Mouse (Mus musculus) kidney, embryonic 16.5 days (tissue): ENCODE data around the gene Nek8. TPM values are rescaled to one million over a fixed set of nuclear protein-coding genes. Genes with fewer than 3 reads are reported as not detected.

ENCODE experiments used
- ATAC-seq: fragments of 200-750 bp; cut with Nextera tagmentation; 2 replicates; pipeline ENCODE4 v1.8.0; 2017; ENCODE audit warnings: moderate TSS enrichment; ENCODE audit not compliant: low FRiP score, low TSS enrichment
- H3K27ac ChIP-seq: fragments of 300-500 bp; sonication (generic); 2 replicates; pipeline ENCODE4 v1.5.1; 2014; ENCODE audit warnings: low read length
- H3K27me3 ChIP-seq: fragments of 300-500 bp; sonication (generic); 2 replicates; pipeline ENCODE4 v1.6.1; 2014; ENCODE audit warnings: low read length, control low read depth, mixed read lengths; ENCODE audit not compliant: insufficient read depth
- H3K36me3 ChIP-seq: fragments of 300-500 bp; sonication (generic); 2 replicates; pipeline ENCODE4 v1.6.1; 2014; ENCODE audit warnings: low read length, control low read depth, mixed read lengths; ENCODE audit not compliant: insufficient read depth
- H3K4me1 ChIP-seq: fragments of 300-500 bp; sonication (generic); 2 replicates; pipeline ENCODE4 v1.6.1; 2014; ENCODE audit warnings: low read length, control low read depth, mixed read lengths; ENCODE audit not compliant: insufficient read depth
- H3K4me2 ChIP-seq: fragments of 300-500 bp; sonication (generic); replicated peaks from 2 replicates; pipeline ENCODE4 v1.6.1; 2014; ENCODE audit warnings: low read depth, low read length
- H3K4me3 ChIP-seq: fragments of 300-500 bp; sonication (generic); 2 replicates; pipeline ENCODE4 v1.5.1; 2014; ENCODE audit warnings: mild to moderate bottlenecking, low read length
- H3K9ac ChIP-seq: fragments of 300-500 bp; sonication (generic); replicated peaks from 2 replicates; pipeline ENCODE4 v1.6.1; 2014; ENCODE audit warnings: low read length
- H3K9me3 ChIP-seq: fragments of 300-500 bp; sonication (generic); 2 replicates; pipeline ENCODE4 v1.6.1; 2016; ENCODE audit warnings: low read length, control low read depth
- WGBS: fragments of 180-500 bp; shearing (Covaris S2); extraction: QIAGEN DNeasy Blood & Tissue Kit; methylation state at CpG from one replicate; pipeline ENCODE4 v1.1.7; 2014; 5-methylcytosine and 5-hydroxymethylcytosine counted together
- polyA plus RNA-seq: library from polyadenylated mRNA; unstranded; fragments of >200 nt; fragmentation: Nextera tagmentation; extraction: Ambion mirVana; gene quantifications from 2 replicates; pipeline ENCODE4 v1.2.1, GENCODE M21; 2015

Nek8 gene
- polyA plus RNA-seq, 1 experiment from 2014 or later: 29.1 TPM

DNA sequence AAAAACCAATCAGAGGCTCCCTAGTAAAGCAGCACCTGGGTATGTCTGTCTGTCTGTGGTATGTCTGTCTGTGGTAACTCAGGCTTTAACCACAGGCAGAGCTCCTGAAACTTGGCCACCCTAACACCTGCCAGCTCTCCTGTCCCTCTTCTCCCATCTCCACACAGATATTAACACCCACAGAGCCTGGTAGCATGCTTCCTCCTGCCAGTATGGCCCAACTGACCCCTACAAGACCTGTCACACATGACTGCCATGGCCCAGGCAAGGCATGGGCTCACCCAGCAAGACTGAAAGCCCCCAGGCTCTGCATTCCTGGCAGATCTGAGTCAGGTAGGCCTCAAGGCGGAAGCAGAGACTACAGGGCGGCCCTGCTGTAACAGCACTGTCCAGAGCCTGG, 13.4 kb downstream of the Nek8 start:
- peak overlapping the region; percentile 84 for H3K4me2 ChIP-seq
- H3K36me3 ChIP-seq: peaks cover 36% of the 10 kb centered on the region
- WGBS: 54% methylated on average over 2 of the region's 2 CpGs
- H3K9ac ChIP-seq: peak overlapping the region; percentile 99
- H3K4me1 ChIP-seq: peaks cover 43% of the 10 kb centered on the region
- no peaks in the 10 kb centered on the region for H3K27me3 ChIP-seq
- peak overlapping the region; percentile 100 for H3K4me3 ChIP-seq
- H3K27ac ChIP-seq: peak overlapping the region; percentile 97
- H3K9me3 ChIP-seq: no peaks in the 10 kb centered on the region
- no peak for ATAC-seq

DNA sequence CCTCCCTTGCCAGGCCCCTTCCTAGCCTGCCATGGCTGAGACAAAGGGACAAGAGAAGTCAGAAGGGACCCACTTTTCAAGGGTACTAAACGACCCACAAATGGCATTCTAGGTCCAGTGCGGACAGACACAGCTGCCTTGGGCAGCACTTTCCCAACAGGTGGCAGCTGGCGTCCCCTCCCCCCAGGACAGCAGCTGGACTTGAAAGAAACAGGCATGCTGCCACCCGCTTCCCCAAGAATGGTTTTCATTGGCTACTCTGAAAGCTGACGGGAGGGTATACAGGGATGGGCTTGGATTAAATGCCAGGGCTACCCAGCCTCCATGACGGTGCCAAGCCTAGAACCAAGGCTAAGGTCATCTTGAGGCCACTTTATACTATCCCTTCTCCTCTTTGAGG, 14.0 kb downstream of the Nek8 start:
- peak overlapping the region; percentile 97; the same call in 1 of the 2 replicates for H3K27ac ChIP-seq
- 30% methylated on average over 6 of the region's 6 CpGs for WGBS
- ATAC-seq: no peak
- H3K4me3 ChIP-seq: peak overlapping the region; percentile 100
- H3K36me3 ChIP-seq: peaks cover 42% of the 10 kb centered on the region
- H3K9me3 ChIP-seq: no peaks in the 10 kb centered on the region
- H3K4me1 ChIP-seq: peaks cover 43% of the 10 kb centered on the region
- no peaks in the 10 kb centered on the region for H3K27me3 ChIP-seq
- peak overlapping the region; percentile 99 for H3K9ac ChIP-seq
- peak overlapping the region; percentile 84 for H3K4me2 ChIP-seq

DNA sequence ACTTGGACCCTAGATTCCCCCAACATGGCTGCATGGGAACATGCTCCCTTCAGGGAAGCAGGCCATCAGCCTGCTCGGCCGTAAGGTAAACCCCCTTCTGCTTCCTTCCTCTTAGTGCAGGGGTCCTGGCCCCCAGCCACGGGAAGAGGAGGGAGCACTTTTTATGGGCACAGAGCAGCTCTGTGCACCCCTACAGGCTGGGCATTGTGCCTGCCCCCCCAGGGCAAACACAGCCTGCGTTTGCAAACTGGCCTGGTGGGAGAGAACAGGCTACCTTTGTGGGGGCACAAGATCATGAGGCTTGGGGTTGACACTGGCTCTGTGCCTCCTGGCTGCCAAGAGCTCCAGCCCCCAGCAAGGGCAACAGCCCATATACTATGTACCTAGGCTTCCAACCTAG, 14.5 kb downstream of the Nek8 start:
- Histone ChIP-seq H3K27me3 (no peaks in the 10 kb centered on the region), H3K9me3 (no peaks in the 10 kb centered on the region), H3K9ac (peak overlapping the region; percentile 99), H3K4me1 (peaks cover 43% of the 10 kb centered on the region), H3K4me2 (peak overlapping the region; percentile 84; the same call in 1 of the 2 replicates), H3K27ac (peak overlapping the region; percentile 97; the same call in 1 of the 2 replicates), H3K4me3 (peak overlapping the region; percentile 100; the same call in 1 of the 2 replicates), H3K36me3 (peaks cover 44% of the 10 kb centered on the region)
- no peak for ATAC-seq
- 39% methylated on average over 4 of the region's 4 CpGs for WGBS

DNA sequence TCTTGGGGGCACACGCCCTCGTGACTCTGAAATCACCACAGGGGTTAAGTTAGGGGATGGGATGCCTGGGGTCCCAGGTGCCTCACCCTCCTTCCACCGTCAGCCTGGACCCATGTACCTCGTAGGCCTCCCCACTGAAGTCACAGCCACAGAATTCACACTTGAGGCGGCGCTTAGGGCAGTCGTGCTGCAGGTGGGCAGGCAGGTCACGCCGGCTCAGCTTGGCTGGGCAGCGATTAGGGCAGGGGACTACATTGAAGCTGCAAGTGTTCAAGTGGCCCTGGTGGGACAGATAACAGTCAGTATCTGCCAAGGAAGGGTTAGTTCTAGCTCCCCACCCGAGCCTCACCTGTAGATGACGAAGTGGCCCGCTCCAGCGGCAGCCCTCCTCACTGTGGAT, 15.3 kb downstream of the Nek8 start:
- ATAC-seq: no peak
- 92% methylated on average over 14 of the region's 14 CpGs for WGBS
- Histone ChIP-seq H3K4me1 (peaks cover 35% of the 10 kb centered on the region), H3K27ac (no peak overlapping the region), H3K4me3 (no peak overlapping the region), H3K4me2 (no peak overlapping the region), H3K36me3 (peaks cover 45% of the 10 kb centered on the region), H3K9me3 (no peaks in the 10 kb centered on the region), H3K9ac (no peak overlapping the region), H3K27me3 (no peaks in the 10 kb centered on the region)

DNA sequence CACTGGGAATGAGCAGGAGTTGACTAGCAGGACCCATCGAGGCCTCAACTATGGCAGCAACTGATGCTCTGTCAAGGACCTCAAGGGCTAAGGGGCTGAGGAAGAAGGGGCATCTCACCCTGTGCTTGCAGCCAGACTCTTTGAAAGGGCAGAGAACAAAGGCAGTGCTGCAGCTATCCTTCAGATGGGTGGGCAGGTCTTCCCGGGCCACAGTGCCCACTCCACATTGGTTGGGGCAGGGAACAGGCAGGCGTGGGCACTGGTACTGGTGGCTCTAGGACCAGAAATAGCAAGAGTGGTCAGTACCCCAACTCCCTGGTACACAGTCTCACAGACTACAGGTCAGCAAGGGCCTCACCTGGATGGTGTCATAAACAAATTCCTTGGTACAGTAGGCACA, 15.8 kb downstream of the Nek8 start:
- no peak for ATAC-seq
- 80% methylated on average over 3 of the region's 3 CpGs for WGBS
- H3K9ac ChIP-seq: no peak overlapping the region
- H3K36me3 ChIP-seq: peaks cover 48% of the 10 kb centered on the region
- H3K4me2 ChIP-seq: no peak overlapping the region
- no peak overlapping the region; the same call in 1 of the 2 replicates for H3K27ac ChIP-seq
- peaks cover 30% of the 10 kb centered on the region for H3K4me1 ChIP-seq
- H3K4me3 ChIP-seq: no peak overlapping the region
- H3K9me3 ChIP-seq: no peaks in the 10 kb centered on the region
- H3K27me3 ChIP-seq: no peaks in the 10 kb centered on the region

DNA sequence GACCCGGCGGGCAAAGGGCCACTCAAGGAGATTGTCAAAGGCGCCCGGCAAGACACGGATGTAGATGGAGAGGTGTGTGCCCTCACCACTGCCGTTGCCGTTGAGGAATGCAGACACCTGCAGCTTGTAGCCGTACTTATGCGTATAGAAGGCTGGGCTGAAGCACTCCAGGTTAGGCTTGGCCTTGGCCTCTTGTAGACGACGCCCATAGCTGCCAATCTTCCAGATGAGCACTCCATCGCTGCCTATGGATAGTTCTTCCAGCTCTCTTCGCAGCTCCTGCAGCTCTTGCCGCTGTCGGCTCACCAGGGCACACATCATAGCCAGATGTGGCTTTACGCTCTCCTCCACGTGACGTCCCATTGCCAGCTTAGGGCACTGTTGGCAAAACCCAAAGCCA, 16.3 kb downstream of the Nek8 start:
- peaks cover 29% of the 10 kb centered on the region for H3K4me1 ChIP-seq
- no peak overlapping the region for H3K4me2 ChIP-seq
- H3K9me3 ChIP-seq: no peaks in the 10 kb centered on the region
- peaks cover 50% of the 10 kb centered on the region for H3K36me3 ChIP-seq
- H3K27me3 ChIP-seq: no peaks in the 10 kb centered on the region
- H3K4me3 ChIP-seq: no peak overlapping the region
- 87% methylated on average over 18 of the region's 18 CpGs for WGBS
- no peak overlapping the region for H3K9ac ChIP-seq
- H3K27ac ChIP-seq: no peak overlapping the region; the same call in 1 of the 2 replicates
- no peak for ATAC-seq

DNA sequence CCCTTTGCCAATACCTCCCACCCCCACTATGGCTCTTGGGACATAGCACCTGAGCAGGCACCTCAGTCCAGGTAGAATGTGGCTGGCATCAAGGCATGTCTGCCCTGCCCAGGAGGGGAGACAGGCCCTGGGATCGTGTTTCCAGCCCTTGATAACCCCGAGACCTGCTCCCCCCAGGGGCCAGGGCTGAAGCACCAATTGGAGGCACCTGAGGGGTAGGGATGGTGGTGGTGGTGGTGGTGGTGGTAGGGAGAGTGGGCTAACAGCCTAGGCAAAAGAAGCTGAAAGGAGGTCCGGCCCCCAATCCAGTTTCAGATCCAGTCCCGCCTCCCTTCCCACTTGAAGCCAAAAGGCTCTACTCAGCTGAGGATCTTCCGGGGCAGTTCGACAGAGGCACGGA, 16.9 kb downstream of the Nek8 start:
- WGBS: 76% methylated on average over 7 of the region's 7 CpGs
- no peak overlapping the region for H3K4me2 ChIP-seq
- H3K27ac ChIP-seq: peak overlapping the region; percentile 48; the same call in 1 of the 2 replicates
- no peak overlapping the region for H3K9ac ChIP-seq
- H3K4me3 ChIP-seq: no peak overlapping the region
- ATAC-seq: no peak; the same call in 1 of the 2 replicates
- no peaks in the 10 kb centered on the region for H3K27me3 ChIP-seq
- H3K36me3 ChIP-seq: peaks cover 53% of the 10 kb centered on the region
- H3K4me1 ChIP-seq: peaks cover 29% of the 10 kb centered on the region
- H3K9me3 ChIP-seq: no peaks in the 10 kb centered on the region

DNA sequence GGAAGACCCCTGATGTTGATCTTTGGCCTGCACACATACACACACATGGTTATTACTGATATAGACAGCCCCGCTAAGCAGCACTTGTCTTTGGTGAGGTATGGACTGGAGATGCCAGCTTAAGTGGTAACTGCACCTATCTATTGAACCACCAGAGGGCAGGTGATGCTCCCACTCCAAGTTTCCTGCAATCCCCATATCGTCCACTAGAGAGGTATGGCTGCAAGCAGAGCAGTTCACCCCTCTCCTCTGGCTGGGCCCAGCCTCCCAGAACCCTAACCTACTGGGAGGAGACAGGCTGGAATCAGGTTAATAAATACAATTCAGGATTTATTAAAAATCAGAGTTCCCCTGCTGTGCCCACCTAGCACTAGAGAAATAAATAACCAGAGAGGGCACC, 17.4 kb downstream of the Nek8 start:
- ATAC-seq: peak; percentile 60

DNA sequence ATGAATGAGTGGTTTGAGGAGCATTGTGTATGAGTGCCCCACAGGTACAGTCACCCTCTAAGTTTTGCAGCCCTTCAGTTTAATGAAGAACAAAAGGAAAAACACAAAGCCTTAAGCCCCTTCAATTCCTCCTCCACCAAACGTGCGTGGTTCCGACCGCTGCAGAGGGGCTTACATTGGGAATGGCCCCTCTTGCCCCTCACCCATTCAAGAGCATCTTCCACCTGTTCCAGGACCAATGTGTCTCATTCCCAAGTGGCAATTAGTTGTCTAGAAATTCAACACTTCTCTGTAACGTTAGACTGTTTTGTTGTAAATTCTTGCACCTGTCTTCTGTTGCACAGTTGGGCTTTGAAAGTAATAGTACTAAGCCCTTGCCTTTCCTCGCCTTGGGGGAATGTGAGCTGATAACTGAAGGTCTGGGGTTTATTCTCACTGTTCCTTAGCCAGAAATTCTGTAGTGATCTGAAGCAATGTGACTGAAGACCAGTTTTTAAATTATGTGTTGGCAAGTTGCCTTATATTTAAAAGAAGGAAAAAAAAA, 20.2 kb downstream of the Nek8 start:
- ATAC-seq: no peak
- WGBS: 58% methylated on average over 6 of the region's 6 CpGs
- no peak overlapping the region for H3K4me2 ChIP-seq
- H3K4me3 ChIP-seq: no peak overlapping the region
- no peaks in the 10 kb centered on the region for H3K9me3 ChIP-seq
- H3K4me1 ChIP-seq: peaks cover 10% of the 10 kb centered on the region
- H3K27ac ChIP-seq: no peak overlapping the region; the same call in 1 of the 2 replicates
- peaks cover 50% of the 10 kb centered on the region for H3K36me3 ChIP-seq
- H3K27me3 ChIP-seq: no peaks in the 10 kb centered on the region
- H3K9ac ChIP-seq: no peak overlapping the region

More for the DNA sequence above, 17.4 kb downstream of the Nek8 start:
- Histone ChIP-seq H3K4me1 (peaks cover 29% of the 10 kb centered on the region), H3K36me3 (peaks cover 55% of the 10 kb centered on the region), H3K4me3 (no peak overlapping the region), H3K27me3 (no peaks in the 10 kb centered on the region), H3K9me3 (no peaks in the 10 kb centered on the region), H3K27ac (no peak overlapping the region), H3K9ac (no peak overlapping the region), H3K4me2 (no peak overlapping the region)
- WGBS: 24% methylated on average over 2 of the region's 2 CpGs

DNA sequence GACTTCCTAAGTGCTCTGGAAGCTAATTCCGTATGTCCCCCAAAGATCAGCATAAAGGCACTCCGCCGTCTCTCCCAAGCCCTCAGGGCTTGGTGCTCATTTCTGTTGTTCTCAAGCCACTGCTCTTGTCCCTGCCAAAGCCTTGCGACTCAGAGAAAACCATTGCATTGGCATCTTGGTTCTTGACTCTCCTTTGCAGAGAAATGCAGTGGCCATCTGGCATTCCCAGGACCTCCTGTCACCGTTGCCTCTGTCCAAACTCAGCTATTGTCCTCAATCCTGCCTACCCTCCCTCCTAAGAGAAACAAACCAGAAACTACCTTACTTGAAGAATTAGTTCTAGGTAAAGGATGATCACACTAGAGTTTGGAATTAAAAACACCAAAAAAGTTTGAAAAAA, 20.8 kb downstream of the Nek8 start:
- no peak overlapping the region for H3K9ac ChIP-seq
- H3K4me1 ChIP-seq: peaks cover 10% of the 10 kb centered on the region
- no peak overlapping the region for H3K27ac ChIP-seq
- no peak overlapping the region for H3K4me3 ChIP-seq
- no peaks in the 10 kb centered on the region for H3K9me3 ChIP-seq
- no peak overlapping the region for H3K4me2 ChIP-seq
- no peaks in the 10 kb centered on the region for H3K27me3 ChIP-seq
- H3K36me3 ChIP-seq: peaks cover 50% of the 10 kb centered on the region
- no peak for ATAC-seq
- 80% methylated on average over 5 of the region's 5 CpGs for WGBS
